Mouse (Mus musculus) liver, embryonic 13.5 days (tissue): ENCODE data around the gene Lmo1. TPM values are rescaled to one million over a fixed set of nuclear protein-coding genes. Genes with fewer than 3 reads are reported as not detected.

Source experiments
- ATAC-seq: fragments of 200-750 bp; cut with Nextera tagmentation; 2 replicates; pipeline ENCODE4 v1.8.0; 2017; ENCODE audit warnings: low read depth, mild to moderate bottlenecking, moderate number of reproducible peaks, moderate library complexity
- DNase-seq: peaks from one replicate; pipeline ENCODE4 v3.0.0; 2022
- H3K27ac ChIP-seq: fragments of 300-500 bp; sonication (generic); 2 replicates; pipeline ENCODE4 v1.5.1; 2015; ENCODE audit warnings: moderate library complexity, mild to moderate bottlenecking, inconsistent platforms
- H3K27me3 ChIP-seq: fragments of 300-500 bp; sonication (generic); 2 replicates; pipeline ENCODE4 v1.6.1; 2015; ENCODE audit warnings: mild to moderate bottlenecking, inconsistent platforms
- H3K36me3 ChIP-seq: fragments of 300-500 bp; sonication (generic); 2 replicates; pipeline ENCODE4 v1.6.1; 2015; ENCODE audit warnings: mild to moderate bottlenecking, inconsistent platforms
- H3K4me1 ChIP-seq: fragments of 300-500 bp; sonication (generic); replicated peaks from 2 replicates; pipeline ENCODE4 v1.6.1; 2015; ENCODE audit warnings: inconsistent platforms
- H3K4me2 ChIP-seq: fragments of 300-500 bp; sonication (generic); 2 replicates; pipeline ENCODE4 v1.6.1; 2015; ENCODE audit warnings: inconsistent platforms, mild to moderate bottlenecking, moderate library complexity
- H3K4me3 ChIP-seq: fragments of 300-500 bp; sonication (generic); replicated peaks from 2 replicates; pipeline ENCODE4 v1.5.1; 2015; ENCODE audit warnings: mild to moderate bottlenecking, inconsistent platforms
- H3K9ac ChIP-seq: fragments of 300-500 bp; sonication (generic); 2 replicates; pipeline ENCODE4 v1.6.1; 2015; ENCODE audit warnings: mild to moderate bottlenecking, inconsistent platforms
- H3K9me3 ChIP-seq: fragments of 300-500 bp; sonication (generic); replicated peaks from 2 replicates; pipeline ENCODE4 v1.6.1; 2016; ENCODE audit warnings: inconsistent platforms
- WGBS: fragments of 180-500 bp; shearing (Covaris S2); methylation state at CpG from one replicate; pipeline ENCODE4 v1.1.7; 2015; ENCODE audit not compliant: insufficient replicate concordance; 5-methylcytosine and 5-hydroxymethylcytosine counted together
- polyA plus RNA-seq: library from polyadenylated mRNA; unstranded; fragments of >200 nt; fragmentation: Nextera tagmentation; extraction: Ambion mirVana; gene quantifications from 2 replicates; pipeline ENCODE4 v1.2.1, GENCODE M21; 2015

Lmo1 gene
- polyA plus RNA-seq, 1 experiment from 2014 or later = 1.0 TPM

- Histone ChIP-seq H3K36me3 (no peaks in the 10 kb centered on the region), H3K9ac (no peak overlapping the region), H3K4me3 (no peak overlapping the region), H3K27ac (no peak overlapping the region), H3K27me3 (peaks cover 97% of the 10 kb centered on the region), H3K9me3 (no peaks in the 10 kb centered on the region), H3K4me2 (no peak overlapping the region), H3K4me1 (peaks cover 13% of the 10 kb centered on the region; the same call in 1 of the 2 replicates)
- no peak for DNase-seq
- ATAC-seq = no peak
- WGBS = 59% methylated on average over 3 of the region's 3 CpGs
Measured at GRCm38 (mm10) chr7:109171874-109172273, 3.1 kb downstream of the Lmo1 start.

GRCm38 (mm10) chr7:109170441-109170820, 4.6 kb downstream of the Lmo1 start:
- Histone ChIP-seq H3K27ac (no peak overlapping the region), H3K4me2 (peak overlapping the region; percentile 63), H3K27me3 (peaks cover 90% of the 10 kb centered on the region), H3K4me3 (no peak overlapping the region), H3K9me3 (no peaks in the 10 kb centered on the region), H3K36me3 (no peaks in the 10 kb centered on the region), H3K4me1 (peaks cover 13% of the 10 kb centered on the region; the same call in 1 of the 2 replicates), H3K9ac (no peak overlapping the region)
- ATAC-seq (no peak), DNase-seq (peak; percentile 40)
- under 1% methylated on average over 17 of the region's 17 CpGs for WGBS

- Histone ChIP-seq H3K9ac (no peak overlapping the region), H3K27me3 (peaks cover 84% of the 10 kb centered on the region), H3K4me2 (peak overlapping the region; percentile 63), H3K9me3 (no peaks in the 10 kb centered on the region), H3K4me3 (peak overlapping the region; percentile 37), H3K4me1 (peaks cover 11% of the 10 kb centered on the region; the same call in 1 of the 2 replicates), H3K27ac (no peak overlapping the region), H3K36me3 (no peaks in the 10 kb centered on the region)
- ATAC-seq = no peak
- DNase-seq = no peak
- WGBS = 2% methylated on average over 70 of the region's 72 CpGs
Measured at GRCm38 (mm10) chr7:109169505-109170440, 5.2 kb downstream of the Lmo1 start.

GRCm38 (mm10) chr7:109168716-109169115, 6.3 kb downstream of the Lmo1 start:
- Histone ChIP-seq H3K9ac (no peak overlapping the region), H3K4me1 (peaks cover 6% of the 10 kb centered on the region; the same call in 1 of the 2 replicates), H3K9me3 (no peaks in the 10 kb centered on the region), H3K27ac (no peak overlapping the region), H3K36me3 (no peaks in the 10 kb centered on the region), H3K27me3 (peaks cover 73% of the 10 kb centered on the region), H3K4me3 (no peak overlapping the region), H3K4me2 (no peak overlapping the region)
- ATAC-seq = no peak
- 62% methylated on average over 7 of the region's 7 CpGs for WGBS
- DNase-seq = no peak

- no peak overlapping the region for H3K27ac ChIP-seq
- no peak overlapping the region for H3K4me3 ChIP-seq
- no peak for ATAC-seq
- peaks cover 6% of the 10 kb centered on the region; the same call in 1 of the 2 replicates for H3K4me1 ChIP-seq
- no peaks in the 10 kb centered on the region for H3K36me3 ChIP-seq
- H3K9ac ChIP-seq = no peak overlapping the region
- no peak overlapping the region for H3K4me2 ChIP-seq
- H3K27me3 ChIP-seq = peaks cover 47% of the 10 kb centered on the region
- WGBS = 67% methylated on average over 17 of the region's 17 CpGs
- DNase-seq = no peak
- H3K9me3 ChIP-seq = no peaks in the 10 kb centered on the region
Measured at GRCm38 (mm10) chr7:109165931-109166585, 8.9 kb downstream of the Lmo1 start.

- DNase-seq = no peak
- Histone ChIP-seq H3K27ac (no peak overlapping the region), H3K36me3 (no peaks in the 10 kb centered on the region), H3K4me2 (no peak overlapping the region), H3K9me3 (no peaks in the 10 kb centered on the region), H3K9ac (no peak overlapping the region), H3K4me3 (no peak overlapping the region), H3K27me3 (0 out of 2 replicates have a peak, but pooled peaks cover 2% of the 10 kb centered on the region), H3K4me1 (no peaks in the 10 kb centered on the region)
- ATAC-seq = no peak
- WGBS = 67% methylated on average over 11 of the region's 11 CpGs
Measured at GRCm38 (mm10) chr7:109154331-109154730, 20.7 kb downstream of the Lmo1 start.

- Histone ChIP-seq H3K27ac (no peak overlapping the region), H3K4me2 (no peak overlapping the region), H3K9me3 (no peaks in the 10 kb centered on the region), H3K4me1 (no peaks in the 10 kb centered on the region), H3K9ac (no peak overlapping the region), H3K4me3 (no peak overlapping the region), H3K27me3 (0 out of 2 replicates have a peak, but pooled peaks cover 2% of the 10 kb centered on the region), H3K36me3 (no peaks in the 10 kb centered on the region)
- ATAC-seq = no peak
- no peak for DNase-seq
- 73% methylated on average over 5 of the region's 5 CpGs for WGBS
Measured at GRCm38 (mm10) chr7:109153538-109153937, 21.5 kb downstream of the Lmo1 start.

GRCm38 (mm10) chr7:109151088-109151487, 23.9 kb downstream of the Lmo1 start:
- Histone ChIP-seq H3K4me3 (no peak overlapping the region), H3K36me3 (no peaks in the 10 kb centered on the region), H3K4me1 (no peaks in the 10 kb centered on the region), H3K4me2 (no peak overlapping the region), H3K27ac (no peak overlapping the region), H3K27me3 (0 out of 2 replicates have a peak, but pooled peaks cover 2% of the 10 kb centered on the region), H3K9ac (no peak overlapping the region), H3K9me3 (no peaks in the 10 kb centered on the region)
- DNase-seq = no peak
- ATAC-seq = no peak
- WGBS = 56% methylated on average over 4 of the region's 4 CpGs

GRCm38 (mm10) chr7:109145211-109145610, 29.8 kb downstream of the Lmo1 start:
- Histone ChIP-seq H3K27me3 (no peaks in the 10 kb centered on the region), H3K4me1 (no peaks in the 10 kb centered on the region), H3K4me2 (no peak overlapping the region), H3K36me3 (no peaks in the 10 kb centered on the region), H3K27ac (no peak overlapping the region), H3K9ac (no peak overlapping the region), H3K9me3 (no peaks in the 10 kb centered on the region), H3K4me3 (no peak overlapping the region)
- ATAC-seq (no peak), DNase-seq (no peak)
- 55% methylated on average over 8 of the region's 8 CpGs for WGBS

- Histone ChIP-seq H3K9ac (no peak overlapping the region), H3K27me3 (no peaks in the 10 kb centered on the region), H3K4me3 (no peak overlapping the region), H3K9me3 (no peaks in the 10 kb centered on the region), H3K27ac (no peak overlapping the region), H3K36me3 (no peaks in the 10 kb centered on the region), H3K4me1 (no peaks in the 10 kb centered on the region), H3K4me2 (no peak overlapping the region)
- no peak for ATAC-seq
- 50% methylated on average over 11 of the region's 11 CpGs for WGBS
- no peak for DNase-seq
Measured at GRCm38 (mm10) chr7:109144705-109145104, 30.3 kb downstream of the Lmo1 start.

- H3K9me3 ChIP-seq = no peaks in the 10 kb centered on the region
- no peak overlapping the region for H3K4me3 ChIP-seq
- DNase-seq = no peak
- no peaks in the 10 kb centered on the region for H3K36me3 ChIP-seq
- H3K27me3 ChIP-seq = no peaks in the 10 kb centered on the region
- ATAC-seq = no peak
- peaks cover 8% of the 10 kb centered on the region for H3K4me1 ChIP-seq
- H3K9ac ChIP-seq = no peak overlapping the region
- no peak overlapping the region for H3K27ac ChIP-seq
- whole genome bisulfite sequencing = 68% methylated on average over 2 of the region's 2 CpGs
- no peak overlapping the region for H3K4me2 ChIP-seq
Measured at GRCm38 (mm10) chr7:109142564-109142963, 32.4 kb downstream of the Lmo1 start.
